Mouse (Mus musculus) lung, embryonic 15.5 days (tissue): ENCODE data around the gene Fstl5. TPM values are rescaled to one million over a fixed set of nuclear protein-coding genes. Genes with fewer than 3 reads are reported as not detected.
A peak's percentile ranks its signal among the peaks of the same experiment; 100 is the strongest.

ENCODE experiments used
- ATAC-seq: fragments of 200-750 bp; cut with Nextera tagmentation; 2 replicates; pipeline ENCODE4 v1.8.0; 2017; ENCODE audit warnings: moderate number of reproducible peaks, borderline replicate concordance; ENCODE audit not compliant: low FRiP score, low TSS enrichment; ENCODE audit errors: extremely low read depth
- H3K27ac ChIP-seq: fragments of 300-500 bp; sonication (generic); 2 replicates; pipeline ENCODE4 v1.5.1; 2015; ENCODE audit warnings: moderate library complexity, mild to moderate bottlenecking, inconsistent platforms
- H3K27me3 ChIP-seq: fragments of 300-500 bp; sonication (generic); 2 replicates; pipeline ENCODE4 v1.6.1; 2015; ENCODE audit warnings: inconsistent platforms
- H3K36me3 ChIP-seq: fragments of 300-500 bp; sonication (generic); 2 replicates; pipeline ENCODE4 v1.6.1; 2015; ENCODE audit warnings: inconsistent platforms
- H3K4me1 ChIP-seq: fragments of 300-500 bp; sonication (generic); 2 replicates; pipeline ENCODE4 v1.6.1; 2015; ENCODE audit warnings: inconsistent platforms
- H3K4me2 ChIP-seq: fragments of 300-500 bp; sonication (generic); 2 replicates; pipeline ENCODE4 v1.6.1; 2015; ENCODE audit warnings: inconsistent platforms, mild to moderate bottlenecking, moderate library complexity
- H3K4me3 ChIP-seq: fragments of 300-500 bp; sonication (generic); 2 replicates; pipeline ENCODE4 v1.5.1; 2015; ENCODE audit warnings: mild to moderate bottlenecking, inconsistent platforms
- H3K9ac ChIP-seq: fragments of 300-500 bp; sonication (generic); 2 replicates; pipeline ENCODE4 v1.6.1; 2015; ENCODE audit warnings: inconsistent platforms
- H3K9me3 ChIP-seq: fragments of 300-500 bp; sonication (generic); 2 replicates; pipeline ENCODE4 v1.6.1; 2016; ENCODE audit warnings: inconsistent platforms
- WGBS: fragments of 180-500 bp; shearing (Covaris S2); methylation state at CpG from one replicate; pipeline ENCODE4 v1.1.7; 2015; 5-methylcytosine and 5-hydroxymethylcytosine counted together
- polyA plus RNA-seq: library from polyadenylated mRNA; unstranded; fragments of >200 nt; fragmentation: Nextera tagmentation; extraction: Ambion mirVana; gene quantifications from 2 replicates; pipeline ENCODE4 v1.2.1, GENCODE M21; 2015

The Fstl5 gene
- 0.25 and 0.26 TPM in 2 replicates for polyA plus RNA-seq

DNA sequence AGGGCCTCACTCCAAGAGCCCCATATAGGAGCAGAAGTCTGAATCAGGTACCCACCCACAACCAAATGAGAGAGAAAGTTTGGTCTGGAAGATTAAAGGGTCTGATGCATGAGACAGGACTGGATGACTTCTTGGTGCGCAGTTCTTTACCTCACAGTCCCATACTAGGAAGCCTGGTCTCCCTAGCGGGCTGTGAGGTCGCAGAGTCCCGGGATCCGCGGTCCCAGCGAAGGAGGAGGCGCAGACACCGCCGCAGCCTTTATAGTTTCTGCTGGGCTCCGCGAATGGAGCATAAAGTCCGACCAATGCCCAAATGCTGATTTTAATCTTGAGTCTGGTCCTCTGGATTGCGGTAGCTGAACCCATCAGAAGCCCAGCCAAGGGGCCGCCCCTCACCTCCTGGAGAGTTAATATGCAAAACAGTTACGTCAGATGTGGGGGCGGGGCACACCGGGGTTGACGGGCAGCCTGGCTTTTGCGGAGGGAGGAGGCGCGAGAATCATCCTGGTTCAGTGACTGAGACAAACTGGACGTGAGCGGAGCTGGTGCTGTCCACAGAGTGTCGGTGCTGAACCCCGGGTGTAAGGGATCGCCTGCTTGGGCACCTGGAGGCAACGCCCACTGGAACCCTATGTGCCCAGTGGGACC is at the start of gene Fstl5:
Gene Fstl5 (plus strand): TSS at position 211 of the 648 bp plus-strand sequence.
- H3K4me1 ChIP-seq = no peaks in the 10 kb centered on the region
- H3K4me3 ChIP-seq = peak within 1 kb of the TSS; percentile 35
- H3K36me3 ChIP-seq = no peaks in the 10 kb centered on the region
- H3K27me3 ChIP-seq = no peaks in the 10 kb centered on the region
- peak; percentile 81; the same call in 1 of the 2 replicates for ATAC-seq
- WGBS = under 1% methylated on average over 28 of the region's 28 CpGs
- no peak within 1 kb of the TSS for H3K9ac ChIP-seq
- H3K4me2 ChIP-seq = peak within 1 kb of the TSS; percentile 50
- no peak within 1 kb of the TSS for H3K27ac ChIP-seq
- H3K9me3 ChIP-seq = no peaks in the 10 kb centered on the region

DNA sequence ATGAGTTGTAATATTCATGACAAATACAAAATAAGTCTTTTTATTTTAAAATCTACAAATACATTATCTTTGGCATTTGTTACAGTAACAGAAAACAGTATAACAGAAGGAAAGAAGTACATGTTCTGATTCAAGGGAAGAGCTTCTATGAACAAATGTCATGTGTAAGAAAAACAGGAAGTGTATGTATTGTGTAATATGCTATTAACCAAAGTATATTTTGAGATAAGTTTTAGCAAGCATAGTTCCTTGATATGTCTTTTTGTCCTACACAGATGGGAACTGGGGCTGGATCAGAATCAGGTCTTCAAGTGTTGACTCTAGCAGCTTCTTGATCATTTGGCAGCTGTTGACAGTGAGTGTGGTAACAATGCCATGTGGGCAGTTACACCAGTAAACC is 48.5 kb upstream of the Fstl5 start:
- Histone ChIP-seq H3K4me3 (no peak overlapping the region), H3K9ac (no peak overlapping the region), H3K27me3 (no peaks in the 10 kb centered on the region), H3K4me1 (no peaks in the 10 kb centered on the region), H3K9me3 (no peaks in the 10 kb centered on the region), H3K4me2 (no peak overlapping the region), H3K27ac (no peak overlapping the region), H3K36me3 (no peaks in the 10 kb centered on the region)
- no peak for ATAC-seq

DNA sequence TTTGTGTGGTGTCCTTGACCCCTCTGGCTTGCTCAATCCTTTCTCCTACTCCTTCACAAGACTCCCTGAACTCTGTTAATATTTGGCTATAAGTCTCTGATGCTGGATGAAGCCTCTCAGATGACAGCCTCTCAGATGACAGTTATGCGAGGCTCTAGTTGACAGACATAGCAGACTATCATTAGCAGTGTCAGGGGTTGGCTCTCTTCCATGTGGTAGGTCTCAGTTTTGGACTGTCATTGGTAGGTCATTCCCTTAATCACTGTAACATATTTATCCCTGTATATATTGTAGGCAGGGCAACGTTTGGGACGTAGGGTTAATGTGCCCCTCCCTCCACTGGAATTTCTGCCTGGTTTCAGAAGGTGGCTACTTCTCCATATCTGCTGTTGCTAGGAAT is 22.9 kb upstream of the Fstl5 start:
- Histone ChIP-seq H3K4me3 (no peak overlapping the region), H3K27me3 (no peaks in the 10 kb centered on the region), H3K27ac (no peak overlapping the region), H3K9me3 (no peaks in the 10 kb centered on the region), H3K36me3 (no peaks in the 10 kb centered on the region), H3K4me1 (no peaks in the 10 kb centered on the region), H3K9ac (no peak overlapping the region), H3K4me2 (no peak overlapping the region)
- 48% methylated on average over 3 of the region's 3 CpGs for WGBS
- ATAC-seq = no peak

GRCm38 (mm10) chr3:76061996-76062395 is 12.1 kb upstream of the Fstl5 start:
- Histone ChIP-seq H3K27me3 (no peaks in the 10 kb centered on the region), H3K4me1 (no peaks in the 10 kb centered on the region), H3K9me3 (no peaks in the 10 kb centered on the region), H3K9ac (no peak overlapping the region), H3K36me3 (no peaks in the 10 kb centered on the region), H3K27ac (no peak overlapping the region), H3K4me2 (no peak overlapping the region), H3K4me3 (no peak overlapping the region)
- 76% methylated on average over 1 of the region's 1 CpGs for WGBS
- ATAC-seq = no peak

DNA sequence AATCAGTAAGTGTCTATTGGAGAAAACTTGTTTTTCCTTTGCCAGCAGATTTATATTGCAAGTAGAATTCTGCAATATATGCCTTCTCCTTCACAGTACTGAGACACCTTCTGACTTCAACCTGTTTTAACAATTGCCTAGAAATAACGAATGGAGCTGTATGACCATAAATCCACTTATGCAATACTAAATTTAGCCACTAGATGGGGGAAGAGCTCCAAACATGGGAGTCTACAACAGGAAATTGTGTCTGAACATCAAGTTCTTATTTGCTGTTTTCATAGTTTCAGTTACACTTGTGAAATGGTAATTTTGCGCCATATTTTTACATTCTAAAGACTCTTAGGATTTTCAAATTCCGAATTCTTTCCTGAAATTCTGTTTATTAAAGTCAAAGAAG is 6.2 kb upstream of the Fstl5 start:
- 0% methylated on average over 3 of the region's 3 CpGs for WGBS
- Histone ChIP-seq H3K9ac (no peak overlapping the region), H3K9me3 (no peaks in the 10 kb centered on the region), H3K4me1 (no peaks in the 10 kb centered on the region), H3K4me3 (no peak overlapping the region), H3K36me3 (no peaks in the 10 kb centered on the region), H3K27ac (no peak overlapping the region), H3K27me3 (no peaks in the 10 kb centered on the region), H3K4me2 (no peak overlapping the region)
- ATAC-seq = no peak

DNA sequence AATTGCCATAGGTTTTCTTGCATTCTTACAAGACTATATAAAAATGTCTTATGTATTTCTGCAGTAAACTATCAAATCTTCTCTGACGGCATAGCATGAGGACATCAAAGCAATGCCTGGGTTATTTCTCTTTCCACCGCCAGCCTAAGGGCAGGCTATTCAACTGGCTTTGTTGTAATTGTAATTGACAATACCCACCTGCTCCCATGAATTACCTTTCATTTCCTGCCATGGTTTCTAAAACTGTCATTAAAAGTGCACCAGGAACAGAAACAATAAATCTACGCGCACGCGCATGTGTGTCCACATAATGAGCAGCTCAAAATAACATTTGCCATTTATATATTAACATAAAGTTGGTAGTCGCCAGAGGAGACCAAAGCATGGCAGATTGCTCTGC is 1.2 kb upstream of the Fstl5 start:
- no peak overlapping the region for H3K4me3 ChIP-seq
- no peak for ATAC-seq
- no peak overlapping the region for H3K4me2 ChIP-seq
- no peaks in the 10 kb centered on the region for H3K4me1 ChIP-seq
- no peaks in the 10 kb centered on the region for H3K36me3 ChIP-seq
- no peak overlapping the region for H3K9ac ChIP-seq
- H3K27ac ChIP-seq = no peak overlapping the region
- no peaks in the 10 kb centered on the region for H3K9me3 ChIP-seq
- no peaks in the 10 kb centered on the region for H3K27me3 ChIP-seq
- 77% methylated on average over 7 of the region's 7 CpGs for WGBS

GRCm38 (mm10) chr3:76140445-76140844 is 66.4 kb downstream of the Fstl5 start:
- Histone ChIP-seq H3K4me3 (no peak overlapping the region), H3K4me1 (no peaks in the 10 kb centered on the region), H3K27me3 (no peaks in the 10 kb centered on the region), H3K9ac (no peak overlapping the region), H3K36me3 (no peaks in the 10 kb centered on the region), H3K9me3 (no peaks in the 10 kb centered on the region), H3K27ac (no peak overlapping the region), H3K4me2 (no peak overlapping the region)
- 81% methylated on average over 1 of the region's 1 CpGs for WGBS
- ATAC-seq = no peak

GRCm38 (mm10) chr3:76147846-76148245 is 73.8 kb downstream of the Fstl5 start:
- Histone ChIP-seq H3K36me3 (no peaks in the 10 kb centered on the region), H3K4me1 (no peaks in the 10 kb centered on the region), H3K27ac (no peak overlapping the region), H3K4me3 (no peak overlapping the region), H3K9ac (no peak overlapping the region), H3K27me3 (no peaks in the 10 kb centered on the region), H3K4me2 (no peak overlapping the region), H3K9me3 (no peaks in the 10 kb centered on the region)
- 85% methylated on average over 11 of the region's 11 CpGs for WGBS
- no peak for ATAC-seq

DNA sequence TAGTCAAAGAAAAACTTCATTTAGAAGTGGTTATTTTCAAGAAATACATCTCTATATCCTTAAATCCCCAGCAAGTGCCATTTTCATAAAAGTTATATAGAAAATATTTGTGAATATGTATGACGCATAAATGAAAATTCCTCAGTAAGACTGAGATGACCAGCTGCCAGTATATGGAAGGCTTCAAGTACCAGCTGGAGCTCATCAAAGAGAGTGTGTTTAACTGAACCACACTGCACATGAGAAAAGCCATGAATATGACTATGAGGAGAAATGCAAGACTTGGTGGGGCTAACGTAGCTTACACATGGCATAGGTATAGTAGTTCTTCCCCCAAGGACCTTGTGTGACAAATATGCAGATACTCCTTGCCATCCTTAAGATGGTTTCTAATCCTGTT is 164.8 kb downstream of the Fstl5 start:
- Histone ChIP-seq H3K4me2 (no peak overlapping the region), H3K4me1 (no peaks in the 10 kb centered on the region), H3K36me3 (no peaks in the 10 kb centered on the region), H3K27ac (no peak overlapping the region), H3K9ac (no peak overlapping the region), H3K27me3 (no peaks in the 10 kb centered on the region), H3K9me3 (no peaks in the 10 kb centered on the region), H3K4me3 (no peak overlapping the region)
- 72% methylated on average over 2 of the region's 2 CpGs for WGBS
- ATAC-seq = no peak

DNA sequence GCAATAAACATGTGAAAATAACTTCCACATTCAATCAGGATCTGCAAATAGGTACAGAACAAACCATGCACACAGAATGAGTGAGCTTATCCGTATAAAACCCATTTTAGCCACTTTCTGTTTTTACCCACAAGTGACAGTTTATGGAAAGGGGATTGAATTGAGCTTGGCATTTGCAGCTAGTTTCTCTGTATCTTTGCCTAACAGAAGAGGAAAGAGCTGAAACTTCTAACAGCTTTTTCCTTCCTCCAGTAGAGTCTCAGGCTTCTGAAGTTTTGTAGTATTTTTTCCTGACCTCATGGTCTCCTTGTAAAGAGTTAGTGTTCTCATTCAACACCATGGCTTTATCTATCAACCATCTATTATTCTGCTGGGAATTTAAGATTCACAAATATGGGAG is 177.3 kb downstream of the Fstl5 start:
- Histone ChIP-seq H3K4me1 (no peaks in the 10 kb centered on the region), H3K27ac (no peak overlapping the region), H3K36me3 (no peaks in the 10 kb centered on the region), H3K9me3 (no peaks in the 10 kb centered on the region), H3K4me2 (no peak overlapping the region), H3K9ac (no peak overlapping the region), H3K4me3 (no peak overlapping the region), H3K27me3 (no peaks in the 10 kb centered on the region)
- 85% methylated on average over 1 of the region's 1 CpGs for WGBS
- ATAC-seq = no peak

- no peak for ATAC-seq
- no peak overlapping the region for H3K9ac ChIP-seq
- no peaks in the 10 kb centered on the region for H3K4me1 ChIP-seq
- no peak overlapping the region for H3K4me3 ChIP-seq
- H3K27me3 ChIP-seq = no peaks in the 10 kb centered on the region
- WGBS = 49% methylated on average over 1 of the region's 1 CpGs
- no peak overlapping the region for H3K4me2 ChIP-seq
- no peaks in the 10 kb centered on the region for H3K9me3 ChIP-seq
- H3K27ac ChIP-seq = no peak overlapping the region
- H3K36me3 ChIP-seq = no peaks in the 10 kb centered on the region
Observed at GRCm38 (mm10) chr3:76292993-76293392, 218.9 kb downstream of the Fstl5 start.

DNA sequence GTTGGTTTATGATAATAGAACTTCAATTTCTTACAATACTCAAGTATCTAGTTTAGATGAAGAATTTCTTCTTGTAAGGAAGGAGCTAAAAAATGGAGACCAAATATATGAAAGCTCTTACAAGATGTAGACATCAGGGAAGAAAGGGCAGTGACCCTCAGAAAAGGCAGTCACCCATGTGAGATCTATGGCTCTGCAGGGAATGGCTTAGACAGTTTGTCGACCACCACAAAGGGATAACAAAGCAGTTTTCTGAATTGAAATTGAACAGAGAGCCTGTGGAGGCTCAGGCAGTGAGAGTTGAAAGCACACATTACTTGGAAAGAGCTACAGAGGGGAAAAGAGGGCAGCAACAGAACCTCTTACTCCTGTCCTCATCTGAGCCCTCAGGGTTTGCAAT is 220.3 kb downstream of the Fstl5 start:
- H3K9ac ChIP-seq = no peak overlapping the region
- WGBS = 50% methylated on average over 1 of the region's 1 CpGs

More for the DNA sequence above, 220.3 kb downstream of the Fstl5 start:
- H3K36me3 ChIP-seq = no peaks in the 10 kb centered on the region
- H3K4me2 ChIP-seq = no peak overlapping the region
- H3K4me3 ChIP-seq = no peak overlapping the region
- H3K9me3 ChIP-seq = no peaks in the 10 kb centered on the region
- no peaks in the 10 kb centered on the region for H3K27me3 ChIP-seq
- ATAC-seq = no peak
- H3K4me1 ChIP-seq = no peaks in the 10 kb centered on the region
- 0 out of 2 replicates have a peak overlapping the region, but pooled peaks have one; percentile 10 for H3K27ac ChIP-seq
